Mouse (Mus musculus): ENCODE measurements at regions not wholly inside any gene's neighbourhood (a gene's known extent, or its start where the extent isn't known, plus 50 kb on each side); places are given as distances from the start of the nearest gene placed in this dataset.

DNA sequence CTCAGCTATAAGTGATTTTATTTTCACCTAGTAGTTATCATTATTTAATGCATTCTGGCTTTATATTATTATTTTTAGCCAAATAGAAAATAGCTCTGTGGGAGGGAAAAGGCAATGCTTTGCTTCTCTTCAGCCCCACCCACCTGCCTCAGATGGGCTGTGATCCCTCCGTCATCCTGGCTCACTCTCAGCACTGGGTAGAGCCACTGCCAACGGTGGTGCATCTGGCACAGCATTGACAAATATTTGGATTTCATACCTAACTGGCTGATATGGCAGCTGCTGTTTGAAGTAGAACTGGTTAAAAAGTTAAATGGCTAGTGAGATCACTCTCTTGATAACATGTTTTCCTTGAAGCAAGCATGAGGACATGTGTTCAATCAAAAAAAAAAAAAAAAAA is 53.6 kb upstream of the Dars start:
- in situ Hi-C loops (cut with MboI, MseI) = no loop called here

DNA sequence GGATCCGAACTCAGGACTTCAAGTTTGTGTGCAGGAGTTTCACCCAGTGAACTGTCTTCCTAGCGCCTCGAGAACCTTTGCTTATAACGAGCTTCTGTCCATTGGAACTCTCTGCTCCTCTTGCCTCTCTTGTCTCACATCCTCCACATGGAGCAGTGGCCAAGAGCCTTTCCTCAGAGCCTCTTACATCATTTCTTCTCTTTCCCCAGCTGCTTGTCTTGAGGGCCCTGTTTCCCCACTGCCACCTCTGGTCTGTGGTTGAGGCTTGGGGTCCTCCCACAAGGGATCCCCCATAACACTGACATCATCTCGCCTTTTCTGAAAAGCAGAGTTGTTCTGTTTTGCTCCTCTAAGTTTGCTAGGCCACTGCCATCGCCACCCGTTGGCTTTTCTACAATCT is 51.9 kb upstream of the Dars start:
- in situ Hi-C loops (cut with MboI, MseI) = no loop called here

All from T-helper 17 cell (primary cell).